Mouse (Mus musculus) liver, embryonic 14.5 days (tissue): ENCODE measurements around the gene Iqschfp.

Experiments
- CTCF ChIP-seq: IDR thresholded peaks from 2 replicates; pipeline ENCODE4 v1.5.1; 2016; ENCODE audit warnings: antibody characterized with exemption, low read depth, control low read depth
- EP300 ChIP-seq: IDR thresholded peaks from 2 replicates; pipeline ENCODE4 v1.6.1; 2016; ENCODE audit warnings: antibody characterized with exemption, low read depth

- TF ChIP-seq EP300 (no peak), CTCF (no peak)
Measured at GRCm38 (mm10) chr3:68488316-68488715, 596.3 kb downstream of the Iqschfp start.
